Mouse (Mus musculus): ENCODE data around the gene Twistnb.

Twistnb gene

GRCm38 (mm10) chr12:33429387-33430160 lies at the start of gene Twistnb:
Twistnb (plus strand) TSS chr12:33429635.
- CTCF ChIA-PET, result interaction anchor here (0.6 to 1.2 kb wide), 2 partner anchors 18 to 299 kb away, joined by 3 to 10 read pairs; no protein-coding TSS in a partner anchor

GRCm38 (mm10) chr12:33388842-33389241 lies 40.6 kb upstream of the Twistnb start:
- CTCF ChIA-PET, result interaction anchor here (0.7 kb wide), 1 partner anchor 1793 kb away, joined by 4 read pairs; no protein-coding TSS in a partner anchor

- CTCF ChIA-PET, result interaction anchor here (0.5 kb wide), 1 partner anchor 759 kb away, joined by 3 read pairs; no protein-coding TSS in a partner anchor
These were observed 38.4 kb upstream of the Twistnb start for GRCm38 (mm10) chr12:33390844-33391560.

- CTCF ChIA-PET, result no interaction called here
These were observed 34.4 kb upstream of the Twistnb start, which contains the start of gene Efcab10 for GRCm38 (mm10) chr12:33394804-33395623. Efcab10 (plus strand) TSS chr12:33394854.

GRCm38 (mm10) chr12:33403265-33403693 lies 26.2 kb upstream of the Twistnb start:
- CTCF ChIA-PET, result no interaction called here

GRCm38 (mm10) chr12:33404996-33405395 lies 24.4 kb upstream of the Twistnb start:
- CTCF ChIA-PET, result no interaction called here

GRCm38 (mm10) chr12:33405398-33406026 lies 23.9 kb upstream of the Twistnb start:
- CTCF ChIA-PET, result no interaction called here

- CTCF ChIA-PET, result interaction anchor here (0.7 kb wide), 1 partner anchor 18 kb away, joined by 3 read pairs; the partner anchor contains the start of gene Twistnb
These were observed 17.8 kb upstream of the Twistnb start for GRCm38 (mm10) chr12:33411580-33412151.

- CTCF ChIA-PET, result interaction anchor here (0.6 kb wide), 1 partner anchor 1624 kb away, joined by 4 read pairs; no protein-coding TSS in a partner anchor
These were observed 5.1 kb upstream of the Twistnb start for GRCm38 (mm10) chr12:33424329-33424728.

GRCm38 (mm10) chr12:33427293-33427692 lies 2.1 kb upstream of the Twistnb start:
- CTCF ChIA-PET, result interaction anchor here (0.5 kb wide), 1 partner anchor 38 kb away, joined by 11 read pairs; no protein-coding TSS in a partner anchor

- CTCF ChIA-PET, result interaction anchor here (0.5 to 1.0 kb wide), 2 partner anchors 38 to 48 kb away, joined by 3 to 11 read pairs; no protein-coding TSS in a partner anchor
These were observed 1.7 kb upstream of the Twistnb start for GRCm38 (mm10) chr12:33427726-33428125.

- CTCF ChIA-PET, result no interaction called here
These were observed 4.4 kb downstream of the Twistnb start for GRCm38 (mm10) chr12:33433812-33434211.

- CTCF ChIA-PET, result no interaction called here
These were observed 5.3 kb downstream of the Twistnb start for GRCm38 (mm10) chr12:33434758-33435157.

GRCm38 (mm10) chr12:33455418-33455817 lies 26.0 kb downstream of the Twistnb start:
- CTCF ChIA-PET, result no interaction called here

GRCm38 (mm10) chr12:33456242-33456641 lies 26.8 kb downstream of the Twistnb start:
- CTCF ChIA-PET, result no interaction called here

GRCm38 (mm10) chr12:33480975-33481374 lies 51.5 kb downstream of the Twistnb start:
- CTCF ChIA-PET, result no interaction called here

- CTCF ChIA-PET, result no interaction called here
These were observed 53.5 kb downstream of the Twistnb start for GRCm38 (mm10) chr12:33482931-33483330.
